Mouse (Mus musculus) cerebellum, adult (tissue): Measurements from ENCODE around the gene Dpt.
A peak's percentile ranks its signal among the peaks of the same experiment; 100 is the strongest.
"Not testable (repeated sequence)": the region's sequence is repeated elsewhere in the genome, so short reads cannot be mapped to it uniquely, and the experiment has no call there.

Source experiments
- ATAC-seq: cut with Nextera tagmentation; 2 replicates; pipeline ENCODE4 v1.9.2; 2017; ENCODE audit warnings: mild to moderate bottlenecking, moderate library complexity, mixed read lengths; ENCODE audit not compliant: insufficient number of reproducible peaks, low FRiP score, low TSS enrichment

The Dpt gene

GRCm38 (mm10) chr1:164796471-164796870 is at the start of gene Dpt:
Gene Dpt, plus strand, starts transcription at chr1:164796644.
- ATAC-seq, result no peak

GRCm38 (mm10) chr1:164753736-164754135 is 42.7 kb upstream of the Dpt start:
- no peak for ATAC-seq

GRCm38 (mm10) chr1:164755671-164756070 is 40.8 kb upstream of the Dpt start:
- ATAC-seq, result no peak

GRCm38 (mm10) chr1:164756951-164757350 is 39.5 kb upstream of the Dpt start:
- no peak for ATAC-seq

GRCm38 (mm10) chr1:164758401-164758800 is 38.0 kb upstream of the Dpt start:
- ATAC-seq, result no peak

- no peak for ATAC-seq
Observed at GRCm38 (mm10) chr1:164762276-164762675, 34.2 kb upstream of the Dpt start.

GRCm38 (mm10) chr1:164766646-164767045 is 29.8 kb upstream of the Dpt start:
- no peak for ATAC-seq

- peak; percentile 68; the same call in 1 of the 2 replicates for ATAC-seq
Observed at GRCm38 (mm10) chr1:164770611-164771010, 25.8 kb upstream of the Dpt start.

GRCm38 (mm10) chr1:164780851-164781510 is 15.5 kb upstream of the Dpt start:
- peak; percentile 68 for ATAC-seq

GRCm38 (mm10) chr1:164786165-164786564 is 10.3 kb upstream of the Dpt start:
- ATAC-seq, result no peak

GRCm38 (mm10) chr1:164787771-164788170 is 8.7 kb upstream of the Dpt start:
- peak; percentile 99 for ATAC-seq

GRCm38 (mm10) chr1:164788292-164788691 is 8.2 kb upstream of the Dpt start:
- ATAC-seq, result peak; percentile 1; the same call in 1 of the 2 replicates

- not testable (repeated sequence) for ATAC-seq
Observed at GRCm38 (mm10) chr1:164790296-164790695, 6.1 kb upstream of the Dpt start.

GRCm38 (mm10) chr1:164793049-164793448 is 3.4 kb upstream of the Dpt start:
- ATAC-seq, result no peak

- no peak for ATAC-seq
Observed at GRCm38 (mm10) chr1:164797746-164798285, 1.4 kb downstream of the Dpt start.

- ATAC-seq, result peak; percentile 51
Observed at GRCm38 (mm10) chr1:164798471-164798922, 2.1 kb downstream of the Dpt start.

- ATAC-seq, result no peak
Observed at GRCm38 (mm10) chr1:164799161-164799560, 2.7 kb downstream of the Dpt start.

GRCm38 (mm10) chr1:164804277-164804676 is 7.8 kb downstream of the Dpt start:
- ATAC-seq, result no peak

GRCm38 (mm10) chr1:164804751-164805435 is 8.4 kb downstream of the Dpt start:
- ATAC-seq, result no peak

GRCm38 (mm10) chr1:164809371-164809770 is 12.9 kb downstream of the Dpt start:
- ATAC-seq, result no peak

- peak; percentile 71 for ATAC-seq
Observed at GRCm38 (mm10) chr1:164811296-164811695, 14.9 kb downstream of the Dpt start.
